Comparison of ENCODE assay signal across 17 mouse cellular contexts in genomic region chr9:41222346-41223015, GRCm38 (mm10).
"Had no signal": no experiment of that assay in that cellular context is flagged by ENCODE, and none has a peak within 500 bp of the region (broad histone marks: within the 10 kb centered on the region; RNA-seq: fewer than 3 reads in every experiment).

No protein-coding gene starts in this region.

- H3K27me3 ChIP-seq: midbrain, embryonic 15.5 days; neural tube, embryonic 12.5 days had no signal

- H3K9me3 ChIP-seq: liver, embryonic 15.5 days; megakaryocyte, embryonic 14.5 days; midbrain, embryonic 15.5 days; neural tube, embryonic 12.5 days had no signal

- H3K27ac ChIP-seq: left cerebral cortex, adult 2 months; liver, embryonic 15.5 days; midbrain, embryonic 15.5 days; neural tube, embryonic 12.5 days had no signal

- H3K9ac ChIP-seq: liver, embryonic 15.5 days; midbrain, embryonic 15.5 days; neural tube, embryonic 12.5 days had no signal

- H3K4me2 ChIP-seq: liver, embryonic 11.5 days; liver, embryonic 15.5 days; midbrain, embryonic 11.5 days; midbrain, embryonic 15.5 days; neural tube, embryonic 12.5 days had no signal

- ATAC-seq: intestine, postnatal 0 days; midbrain, embryonic 15.5 days had no signal

- H3K36me3 ChIP-seq: liver, embryonic 15.5 days; midbrain, embryonic 15.5 days; neural tube, embryonic 12.5 days had no signal

- DNase-seq: kidney, adult 8-10 months; kidney, postnatal 25 days; lung, adult 2 months; lung, postnatal 10 days; lung, postnatal 4 days; retina, postnatal 1 day; right cerebral cortex, postnatal 25 days; thymus, adult 2 months; thymus, postnatal 25 days had no signal

- H3K4me3 ChIP-seq: left cerebral cortex, adult 2 months; liver, embryonic 15.5 days; megakaryocyte, embryonic 14.5 days; midbrain, embryonic 15.5 days; neural tube, embryonic 12.5 days had no signal

- H3K4me1 ChIP-seq: liver, embryonic 15.5 days had no signal
